Mouse (Mus musculus) retina, adult 2 months (tissue): ENCODE results near the gene Gm20683.

Experiments used
- DNase-seq: peaks from one replicate; pipeline ENCODE4 v3.0.0-alpha.2; 2012; ENCODE audit warnings: low read depth, low spot score

Gm20683 gene

GRCm38 (mm10) chr17:25842509-25842908 lies 946 bp upstream of the Gm20683 start:
- DNase-seq = no peak

DNA sequence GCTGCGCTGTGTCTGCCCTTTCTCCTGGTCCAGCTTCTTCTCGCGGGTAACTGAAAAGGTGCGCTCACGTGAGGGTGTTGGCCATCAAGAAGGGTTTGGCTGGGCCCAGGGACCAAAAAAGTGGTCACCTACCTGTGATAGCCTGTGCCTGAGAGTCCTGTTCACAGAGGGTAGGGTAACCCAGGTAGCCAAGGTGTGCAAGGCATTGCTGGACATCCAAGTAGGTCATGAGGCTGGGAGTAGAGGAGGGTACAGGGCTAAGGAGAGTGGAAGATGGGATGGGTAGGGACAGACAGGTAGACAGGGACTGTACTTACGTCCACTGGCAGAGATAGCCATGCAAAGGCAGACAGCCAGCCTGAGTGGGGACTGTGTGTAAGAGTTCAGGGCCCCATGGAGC lies 1.0 kb downstream of the Gm20683 start:
- no peak for DNase-seq

GRCm38 (mm10) chr17:25839455-25840235 lies 1.9 kb downstream of the Gm20683 start:
- DNase-seq = no peak

- no peak for DNase-seq
These were observed 2.7 kb downstream of the Gm20683 start for GRCm38 (mm10) chr17:25838904-25839303.

DNA sequence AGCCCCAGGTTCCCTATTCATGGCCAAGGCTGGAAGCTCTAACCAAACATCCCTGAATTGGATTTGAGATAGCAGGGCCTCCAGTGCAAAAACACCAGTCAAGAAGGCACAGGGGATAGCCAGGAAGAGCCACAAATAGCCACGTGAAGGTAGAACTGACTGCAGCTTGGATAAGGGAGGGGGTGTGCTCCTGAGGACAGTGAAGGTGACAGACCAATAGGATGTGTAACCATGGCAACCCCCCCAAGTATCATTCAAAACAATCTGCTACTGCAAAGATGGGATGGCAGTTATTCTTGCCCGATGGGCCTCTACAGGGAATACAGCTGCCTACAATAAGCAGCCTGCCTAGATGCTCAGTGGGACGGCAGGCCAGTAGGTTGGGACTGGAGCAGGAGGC lies 4.0 kb downstream of the Gm20683 start:
- DNase-seq = no peak

GRCm38 (mm10) chr17:25837076-25837410 lies 4.5 kb downstream of the Gm20683 start, which contains the start of gene Rhbdl1:
Gene Rhbdl1, minus strand, starts transcription at chr17:25837295.
- DNase-seq = no peak

DNA sequence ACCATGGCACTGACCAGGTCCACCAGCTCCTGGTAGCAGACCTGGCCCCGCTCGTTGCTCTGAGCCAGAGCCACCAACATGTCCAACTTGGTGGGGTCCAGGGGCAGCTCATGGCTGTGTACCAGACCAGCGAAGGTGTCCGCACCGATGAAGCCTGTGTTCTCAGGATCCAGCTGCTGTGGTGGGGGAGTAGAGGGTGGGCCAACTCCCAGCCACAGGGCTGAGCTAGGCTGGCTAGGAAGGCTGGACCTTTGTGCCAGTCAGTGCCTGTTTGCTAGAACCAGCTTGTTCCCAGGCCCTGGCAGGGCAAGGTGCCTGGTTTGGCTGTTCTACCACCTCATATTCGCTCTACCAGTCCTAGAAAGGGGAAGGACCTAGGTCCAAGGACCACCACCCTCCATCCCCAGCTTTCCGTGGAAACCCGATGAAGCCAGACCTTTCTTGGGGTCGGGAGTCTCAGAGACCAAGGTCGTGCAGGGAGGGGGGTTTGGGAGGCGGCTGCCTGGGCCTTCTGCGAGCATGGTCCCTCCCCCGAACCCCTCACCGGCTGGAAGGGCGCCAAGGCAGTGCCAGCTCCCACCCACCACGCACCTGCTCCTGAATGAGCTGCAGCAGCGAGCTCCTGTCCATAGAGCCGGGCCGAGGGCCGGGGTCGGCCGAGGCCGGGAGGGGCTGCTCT lies 5.0 kb downstream of the Gm20683 start:
- no peak for DNase-seq

DNA sequence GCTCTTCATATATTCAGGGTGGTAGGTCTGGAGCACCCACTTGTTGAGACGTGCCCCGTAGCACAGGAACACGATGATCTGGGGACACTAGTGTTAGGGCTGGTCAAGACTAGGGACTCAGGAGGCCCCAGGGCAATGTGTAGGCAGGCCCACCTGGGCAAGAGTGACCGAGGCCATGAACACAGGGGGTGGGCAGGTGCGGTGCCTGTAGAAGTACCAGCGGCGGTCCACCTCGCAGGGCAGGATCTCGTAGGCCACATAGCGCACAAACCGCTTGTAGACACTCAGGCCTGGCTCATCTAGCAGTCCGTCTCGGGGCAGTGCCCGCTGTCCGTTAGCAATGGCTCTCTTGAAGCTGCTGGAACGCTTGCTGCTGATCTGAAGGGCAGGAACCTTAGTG lies 5.7 kb downstream of the Gm20683 start:
- no peak for DNase-seq

GRCm38 (mm10) chr17:25835301-25835700 lies 6.3 kb downstream of the Gm20683 start:
- DNase-seq = no peak

DNA sequence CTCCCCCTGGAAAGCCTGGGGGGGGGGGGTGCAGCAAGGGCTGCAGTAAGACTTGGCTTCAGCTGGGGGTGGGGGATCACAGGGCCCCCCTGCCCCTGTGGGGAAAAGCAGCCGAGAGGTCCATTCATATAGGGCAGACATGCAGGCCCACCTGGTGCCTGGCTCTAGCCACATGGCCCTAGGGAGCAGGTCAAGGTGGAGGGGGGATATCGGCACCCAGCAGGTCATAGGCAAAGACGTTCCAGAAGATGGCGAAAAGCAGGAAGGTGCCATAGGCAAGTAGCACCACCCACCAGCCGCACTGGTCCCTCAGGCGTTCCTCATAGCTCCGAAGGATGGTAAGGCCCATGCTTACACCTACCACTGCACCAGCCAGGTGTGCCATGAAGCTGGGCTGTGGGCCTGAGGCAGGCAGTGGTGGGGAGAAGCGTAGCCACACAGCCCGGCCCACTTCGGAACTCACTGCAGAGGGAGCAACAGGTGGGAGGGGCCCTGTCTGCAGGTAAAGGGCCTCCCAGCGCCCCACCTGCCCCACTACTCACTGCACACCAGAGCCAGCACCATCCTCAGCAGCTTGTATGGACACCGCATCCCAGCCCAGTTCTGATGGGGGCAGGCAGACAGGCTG lies 6.9 kb downstream of the Gm20683 start:
- no peak for DNase-seq

DNA sequence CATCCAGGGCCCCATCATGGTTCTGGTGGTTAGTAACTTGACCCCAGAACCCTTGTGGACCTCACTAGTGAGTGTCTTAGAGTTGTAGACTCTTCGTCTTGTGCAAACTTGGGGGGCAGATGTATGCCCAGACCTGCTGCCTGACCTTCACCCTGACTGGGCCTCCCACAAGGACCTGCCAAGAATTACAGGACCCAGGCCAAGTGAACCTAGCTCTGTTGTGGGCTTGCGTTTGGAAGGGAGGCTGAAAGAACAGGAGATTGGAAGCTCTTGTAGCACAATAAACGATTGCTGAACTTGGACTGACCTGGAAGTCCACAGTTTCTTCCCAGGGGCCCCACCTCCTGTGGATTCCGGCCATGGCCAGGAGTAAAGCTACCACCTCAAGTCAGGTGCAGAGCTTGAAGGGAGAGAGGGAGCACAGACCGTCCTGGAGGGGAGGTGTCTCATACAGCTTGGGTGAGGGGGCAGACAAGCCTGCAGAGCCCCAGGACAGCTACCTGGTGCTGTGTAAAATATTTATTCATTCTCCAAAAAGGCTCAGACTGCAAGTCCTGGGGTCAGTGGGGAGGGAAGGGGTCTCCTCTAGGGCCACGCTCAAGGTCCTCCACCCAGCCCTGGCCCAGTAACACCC lies 7.5 kb downstream of the Gm20683 start:
- DNase-seq = no peak

DNA sequence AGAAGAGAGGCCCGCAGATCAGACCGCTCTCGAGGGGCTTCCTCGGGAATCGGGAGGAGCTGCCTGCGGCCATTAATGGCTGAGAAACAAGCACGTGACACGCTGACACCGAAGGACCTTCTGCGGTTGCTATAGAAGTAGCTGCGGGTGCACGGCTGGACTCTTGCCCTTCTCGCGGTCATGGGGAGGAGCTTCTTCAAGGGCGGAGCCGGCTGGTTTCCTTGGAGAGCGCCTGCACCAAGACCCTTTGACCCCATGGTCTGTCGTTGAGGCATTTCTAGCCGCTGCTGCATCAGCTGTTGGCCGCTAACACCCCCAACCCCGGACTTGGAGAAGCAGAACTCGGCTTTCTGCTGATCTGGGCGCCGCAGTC lies 8.3 kb downstream of the Gm20683 start, which contains the start of gene Stub1:
Gene Stub1, minus strand, starts transcription at position 114 of the 373 bp plus-strand sequence.
- DNase-seq = no peak

GRCm38 (mm10) chr17:25832436-25833290 lies 8.9 kb downstream of the Gm20683 start:
- DNase-seq = peak; percentile 97

DNA sequence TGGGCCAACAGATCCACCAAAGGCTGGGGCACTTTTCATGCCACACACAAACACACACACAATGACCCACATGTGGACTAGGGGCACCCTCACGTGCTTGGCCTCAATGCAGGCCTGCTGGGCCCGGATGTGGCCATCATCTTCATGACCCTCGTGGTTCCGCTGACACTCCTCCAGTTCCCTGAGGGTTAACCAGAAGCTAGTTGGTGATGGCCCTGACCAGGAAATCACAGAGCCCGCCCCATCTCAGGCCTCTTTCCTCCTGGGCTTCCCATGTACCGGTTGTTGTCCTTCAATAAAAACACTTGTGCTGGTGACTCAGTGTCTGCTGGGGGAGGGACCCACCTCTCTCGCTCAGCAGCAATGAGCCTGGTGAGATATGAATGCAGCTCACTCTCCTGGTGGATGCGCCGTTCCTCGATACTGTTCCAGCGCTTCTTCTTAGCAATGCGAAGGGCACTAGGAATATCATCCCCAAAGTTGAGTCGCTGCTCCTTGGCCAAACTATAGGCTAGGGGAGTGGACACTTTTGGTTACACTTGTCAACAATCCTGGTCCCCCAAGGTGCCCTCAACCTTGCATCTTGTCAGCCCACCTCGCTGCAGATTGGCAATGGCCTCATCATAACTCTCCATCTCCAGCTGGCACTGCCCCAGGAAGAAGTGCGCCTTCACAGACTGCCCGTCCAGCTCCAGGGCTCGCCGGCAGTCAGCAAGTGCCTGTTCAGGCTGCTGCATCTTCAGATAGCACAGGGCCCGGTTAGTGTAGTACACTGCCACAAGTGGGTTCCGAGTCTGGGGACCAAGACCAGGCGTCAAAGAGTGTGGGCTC lies 9.9 kb downstream of the Gm20683 start:
- DNase-seq = no peak

DNA sequence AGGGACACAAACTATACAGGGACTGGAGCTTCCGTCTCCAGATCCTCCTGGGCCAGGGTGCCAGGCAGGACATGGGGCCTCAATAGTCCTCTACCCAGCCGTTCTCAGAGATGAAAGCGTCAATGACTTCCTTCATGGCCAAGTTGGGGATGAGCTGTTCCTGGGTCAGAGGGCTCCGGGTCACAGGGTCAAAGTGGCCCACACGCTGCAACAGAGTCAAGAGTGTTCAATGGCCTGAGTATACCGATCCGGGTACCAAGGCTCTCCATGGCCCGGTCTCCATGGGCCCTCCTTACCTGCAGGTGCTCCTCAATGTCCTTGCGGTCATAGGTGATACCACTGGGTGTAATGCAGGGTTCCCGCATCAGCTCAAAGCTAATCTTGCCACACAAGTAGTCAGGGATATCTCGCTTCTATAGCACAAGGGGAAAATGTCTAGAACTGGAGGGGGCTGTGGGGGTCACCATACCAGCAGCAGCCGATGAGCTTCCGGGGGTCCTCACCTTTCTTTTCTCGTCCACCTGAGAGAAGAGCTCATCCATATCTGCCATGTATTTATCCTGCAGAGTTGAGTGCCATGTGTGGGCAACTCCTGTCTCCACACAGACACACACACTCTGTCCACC lies 10.6 kb downstream of the Gm20683 start:
- no peak for DNase-seq

DNA sequence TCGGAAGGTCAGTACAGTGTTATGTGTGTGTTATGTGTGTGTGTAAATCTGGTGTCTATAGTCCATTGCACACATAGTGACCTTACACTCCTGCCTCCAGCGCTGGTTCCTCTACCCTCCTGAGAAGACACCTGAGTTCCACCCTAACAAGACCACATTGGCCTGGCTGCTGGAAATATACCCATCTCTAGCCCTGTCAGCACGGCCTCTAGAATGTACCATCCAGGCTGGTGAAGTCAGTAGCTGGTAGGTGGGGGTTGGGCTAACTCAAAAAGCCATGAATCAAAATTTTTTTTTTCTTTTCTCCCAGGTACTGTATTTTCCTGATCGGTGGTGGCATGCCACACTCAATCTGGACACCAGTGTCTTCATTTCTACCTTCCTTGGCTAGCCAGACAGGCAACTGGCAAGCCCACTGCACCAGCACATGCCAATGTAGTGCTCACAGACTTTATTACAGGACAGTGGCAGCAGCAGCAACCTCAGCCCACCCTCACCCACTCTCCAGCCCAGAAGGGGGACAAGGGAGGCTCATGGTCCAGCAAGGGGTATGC lies 11.3 kb downstream of the Gm20683 start:
- DNase-seq = no peak

DNA sequence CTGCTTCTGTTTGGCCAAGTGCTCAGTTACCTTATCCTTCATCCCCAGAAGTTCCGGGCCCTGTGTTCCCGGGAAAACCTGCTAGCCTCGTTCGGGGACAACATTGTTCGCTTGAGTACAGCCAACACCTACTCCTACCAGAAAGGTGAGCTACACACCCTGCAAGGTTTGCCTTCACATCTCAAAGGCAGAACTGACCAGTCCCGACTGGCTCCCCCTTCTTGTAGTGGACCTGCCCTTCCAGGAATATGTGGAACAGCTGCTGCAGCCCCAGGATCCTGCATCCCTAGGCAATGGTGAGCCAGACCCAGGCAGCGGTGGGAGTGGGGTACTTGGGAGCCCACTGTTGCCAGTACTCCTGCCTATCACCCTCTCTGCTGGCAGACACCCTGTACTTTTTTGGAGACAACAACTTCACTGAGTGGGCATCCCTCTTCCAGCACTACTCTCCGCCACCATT lies 12.0 kb downstream of the Gm20683 start:
- DNase-seq = no peak

GRCm38 (mm10) chr17:25828712-25829557 lies 12.6 kb downstream of the Gm20683 start, which contains the start of gene Jmjd8:
Gene Jmjd8, plus strand, starts transcription at chr17:25828867.
- peak; percentile 68 for DNase-seq

DNA sequence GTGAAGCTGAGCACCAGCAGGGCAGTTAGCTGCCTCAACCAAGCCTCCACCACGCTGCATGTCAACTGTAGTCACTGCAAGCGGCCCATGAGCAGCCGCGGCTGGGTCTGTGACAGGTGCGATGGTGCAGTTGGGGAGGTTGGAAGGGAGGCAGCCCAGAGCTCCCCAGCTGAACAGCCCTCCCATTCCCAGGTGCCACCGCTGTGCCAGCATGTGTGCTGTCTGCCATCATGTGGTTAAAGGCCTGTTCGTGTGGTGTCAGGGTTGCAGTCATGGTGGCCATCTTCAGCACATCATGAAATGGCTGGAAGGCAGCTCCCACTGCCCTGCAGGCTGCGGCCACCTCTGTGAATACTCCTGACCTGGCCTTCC lies 13.4 kb downstream of the Gm20683 start:
- DNase-seq = no peak
